Mouse (Mus musculus) heart, postnatal 4 days (tissue): Measurements from ENCODE around the gene Gm5771. TPM values are rescaled to one million over a fixed set of nuclear protein-coding genes. Genes with fewer than 3 reads are reported as not detected.
"Not testable (repeated sequence)": the region's sequence is repeated elsewhere in the genome, so short reads cannot be mapped to it uniquely, and the experiment has no call there.

Experiments
- DNase-seq: peaks from one replicate; pipeline ENCODE4 v3.0.0; 2021
- total RNA-seq, 2 experiments: library from RNA; stranded (reverse); gene quantifications; 2 replicates each; pipeline ENCODE4 v1.2.3; 2021

Gene Gm5771
- not detected for total RNA-seq

DNA sequence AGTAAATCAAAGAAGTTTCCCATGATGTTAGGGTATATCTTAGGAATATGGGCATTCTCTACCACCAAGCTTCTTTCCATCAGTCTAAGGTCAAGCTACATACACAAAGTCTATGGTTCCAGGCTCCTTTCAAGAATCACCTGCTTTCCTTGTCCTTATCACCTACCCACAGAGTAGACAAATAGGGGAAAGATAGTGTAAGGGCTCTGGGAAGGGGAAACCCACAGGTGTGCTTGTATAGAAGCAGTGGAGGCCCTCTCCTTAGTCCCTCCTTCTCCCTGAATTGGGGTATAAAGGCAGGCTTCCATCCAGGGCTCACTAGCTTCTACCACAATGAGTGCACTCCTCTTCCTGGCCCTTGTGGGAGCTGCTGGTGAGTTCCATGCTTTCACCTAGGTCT lies at the start of gene Gm5771:
Gene Gm5771 (plus strand): TSS at position 301 of the 400 bp plus-strand sequence.
- DNase-seq, result not testable (repeated sequence)

DNA sequence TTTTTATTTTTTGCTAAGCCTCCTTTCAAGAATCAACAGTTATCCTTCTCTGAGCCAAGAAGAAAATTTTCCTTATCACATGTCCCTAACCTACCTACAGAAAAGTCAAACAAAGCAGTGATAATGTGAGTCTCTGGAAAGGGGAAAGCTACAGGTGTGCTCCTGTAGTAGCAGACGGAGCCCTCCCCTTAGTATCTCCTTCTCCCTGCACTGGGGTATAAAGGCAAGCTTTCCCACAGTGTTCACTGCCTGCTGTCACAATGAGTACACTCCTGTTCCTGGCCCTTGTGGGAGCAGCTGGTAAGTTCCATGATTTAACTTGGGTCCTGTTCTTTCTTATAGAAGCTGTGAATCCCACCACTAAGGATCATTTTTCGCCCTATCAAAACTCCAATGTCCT lies 38.2 kb upstream of the Gm5771 start, which contains the start of gene Try10:
Gene Try10 (plus strand): TSS at position 174 of the 400 bp plus-strand sequence.
- no peak for DNase-seq

DNA sequence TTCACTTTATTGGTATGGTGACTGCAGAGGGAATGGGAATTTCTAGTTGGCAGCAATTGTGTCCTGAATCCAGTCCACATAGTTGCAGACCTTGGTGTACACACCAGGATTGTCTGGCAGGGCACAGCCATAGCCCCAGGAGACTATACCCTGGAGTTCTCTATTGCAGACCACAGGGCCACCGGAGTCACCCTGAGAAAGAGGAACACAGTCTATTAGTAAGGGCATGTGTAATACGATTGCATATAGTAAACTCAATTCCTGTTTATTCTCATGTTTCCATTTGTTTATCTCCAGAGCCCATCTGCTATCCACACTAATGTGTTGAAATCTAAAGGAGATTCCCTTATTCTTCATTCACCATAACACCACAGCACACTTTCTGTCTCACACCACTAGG lies 18.4 kb upstream of the Gm5771 start:
- not testable (repeated sequence) for DNase-seq

DNA sequence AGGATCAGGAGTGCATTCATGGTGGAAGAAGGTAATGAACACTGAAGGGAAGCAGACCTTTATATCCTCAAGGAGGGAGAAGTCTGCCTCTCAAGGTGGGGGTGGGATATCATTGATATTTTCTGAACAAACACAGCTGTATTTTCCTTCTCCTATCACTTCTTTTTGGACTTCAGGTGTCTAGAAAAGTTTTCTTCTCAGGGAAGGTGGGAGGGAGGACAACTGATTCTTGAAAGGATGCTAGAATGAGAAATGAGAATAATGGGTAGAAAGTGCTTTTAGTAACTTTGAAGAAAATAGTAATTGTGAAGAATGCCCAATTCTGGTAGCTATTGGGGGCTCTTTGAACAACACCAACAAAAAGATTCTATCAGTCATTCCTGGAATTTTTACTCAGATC lies 14.6 kb upstream of the Gm5771 start, which contains the start of gene Prss3:
Gene Prss3 (minus strand): TSS at position 101 of the 400 bp plus-strand sequence.
- DNase-seq, result not testable (repeated sequence)

DNA sequence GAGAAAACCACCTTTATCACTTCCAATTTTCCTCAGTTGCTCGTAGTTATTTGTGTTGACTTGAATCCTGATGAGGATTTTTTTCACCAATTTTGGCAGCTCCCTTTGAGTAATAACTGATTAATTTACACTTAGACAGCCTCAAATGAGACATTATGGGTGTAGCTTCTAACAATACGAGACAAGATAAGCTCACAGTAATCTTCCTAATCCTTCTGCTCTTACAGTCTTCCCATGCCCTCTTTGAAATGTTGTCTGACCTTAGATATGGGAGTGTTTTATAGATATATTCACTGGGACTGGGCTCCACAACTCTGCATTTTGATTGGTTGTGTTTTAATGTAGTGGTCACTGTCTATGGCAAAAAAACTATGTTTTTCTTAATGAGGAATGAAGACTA lies 5.4 kb upstream of the Gm5771 start:
- no peak for DNase-seq

DNA sequence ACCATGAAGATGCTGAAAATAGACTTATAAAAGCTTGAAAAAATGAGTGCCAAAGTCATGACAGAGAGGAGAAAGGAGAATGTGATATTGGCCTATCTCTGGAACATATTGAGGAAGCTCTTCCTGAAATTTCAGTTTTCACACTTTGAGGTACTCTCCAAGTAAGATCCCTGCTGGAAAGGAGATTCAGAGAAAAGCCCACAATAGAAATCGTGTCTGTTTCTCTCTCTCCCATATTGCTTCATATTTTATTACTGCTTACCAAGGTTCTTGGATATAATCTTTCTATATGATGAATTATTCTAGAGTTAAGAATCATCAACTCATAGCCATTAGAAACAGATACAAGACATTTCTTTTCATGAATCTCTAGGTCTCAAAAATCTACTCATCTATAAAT lies 516 bp upstream of the Gm5771 start:
- DNase-seq, result not testable (repeated sequence)

DNA sequence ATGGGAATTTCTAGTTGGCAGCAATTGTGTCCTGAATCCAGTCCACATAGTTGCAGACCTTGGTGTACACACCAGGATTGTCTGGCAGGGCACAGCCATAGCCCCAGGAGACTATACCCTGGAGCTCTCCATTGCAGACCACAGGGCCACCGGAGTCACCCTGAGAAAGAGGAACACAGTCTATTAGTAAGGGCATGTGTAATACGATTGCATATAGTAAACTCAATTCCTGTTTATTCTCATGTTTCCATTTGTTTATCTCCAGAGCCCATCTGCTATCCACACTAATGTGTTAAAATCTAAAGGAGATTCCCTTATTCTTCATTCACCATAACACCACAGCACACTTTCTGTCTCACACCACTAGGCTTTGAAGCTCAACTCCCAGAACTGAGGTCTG lies 50.1 kb downstream of the Gm5771 start:
- not testable (repeated sequence) for DNase-seq

DNA sequence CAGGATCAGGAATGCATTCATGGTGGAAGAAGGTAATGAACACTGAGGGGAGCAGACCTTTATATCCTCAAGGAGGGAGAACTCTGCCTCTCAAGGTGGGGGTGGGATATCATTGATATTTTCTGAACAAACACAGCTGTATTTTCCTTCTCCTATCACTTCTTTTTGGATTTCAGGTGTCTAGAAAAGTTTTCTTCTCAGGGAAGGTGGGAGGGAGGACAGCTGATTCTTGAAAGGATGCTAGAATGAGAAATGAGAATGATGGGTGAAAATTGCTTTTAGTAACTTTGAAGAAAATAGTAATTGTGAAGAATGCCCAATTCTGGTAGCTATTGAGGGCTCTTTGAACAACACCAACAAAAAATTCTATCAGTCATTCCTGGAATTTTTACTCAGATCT lies 53.9 kb downstream of the Gm5771 start, which contains the start of gene Gm10334:
Gene Gm10334 (minus strand): TSS at position 101 of the 400 bp plus-strand sequence.
- not testable (repeated sequence) for DNase-seq

Other genes starting within 250 kb of the Gm5771 start
- not detected for gene Try4, start 90.1 kb upstream of the Gm5771 start, total RNA-seq
- not detected for gene Try5, start 75.5 kb upstream of the Gm5771 start, total RNA-seq
- gene Try10, start 38.3 kb upstream of the Gm5771 start, total RNA-seq, result not detected
- not detected for gene Prss3, start 14.7 kb upstream of the Gm5771 start, total RNA-seq
- gene Gm10334, start 53.8 kb downstream of the Gm5771 start, total RNA-seq, result not detected
- not detected for gene Prss1, start 66.6 kb downstream of the Gm5771 start, total RNA-seq
- gene Prss2, start 129.4 kb downstream of the Gm5771 start, total RNA-seq, result not detected
- gene Ephb6, start 213.1 kb downstream of the Gm5771 start, total RNA-seq, result 1 to 10 TPM; 2.3 to 3.1 TPM
- gene Trpv6, start 244.0 kb downstream of the Gm5771 start, total RNA-seq, result not detected